Mouse (Mus musculus): ENCODE results near the gene Luc7l3. TPM values are rescaled to one million over a fixed set of nuclear protein-coding genes. Genes with fewer than 3 reads are reported as not detected.

Gene Luc7l3
- polyA plus RNA-seq, 1 experiment from 2014 or later, result 152 TPM

GRCm38 (mm10) chr11:94242760-94243421, 78.9 kb downstream of the Luc7l3 start:
- Histone ChIP-seq H3K4me1 (peaks cover 30% of the 10 kb centered on the region), H3K4me2 (replicated peaks) (peak overlapping the region; percentile 61), H3K27ac (0 out of 2 replicates have a peak overlapping the region, but pooled peaks have one; percentile 20), H3K36me3 (no peaks in the 10 kb centered on the region), H3K9ac (peak overlapping the region; percentile 38), H3K27me3 (replicated peaks) (0 out of 2 replicates have a peak, but pooled peaks cover 4% of the 10 kb centered on the region), H3K4me3 (peak overlapping the region; percentile 9; the same call in 1 of the 2 replicates), H3K9me3 (no peaks in the 10 kb centered on the region)
- WGBS, result 3% methylated on average over 29 of the region's 29 CpGs
- ATAC-seq (ENCODE audit: low FRiP score, low read depth), result peak; percentile 63

- H3K9me3 ChIP-seq, result no peaks in the 10 kb centered on the region
- no peaks in the 10 kb centered on the region for H3K36me3 ChIP-seq
- peaks cover 19% of the 10 kb centered on the region for H3K4me1 ChIP-seq
- H3K27ac ChIP-seq, result no peak overlapping the region
- no peak overlapping the region for H3K4me2 ChIP-seq (replicated peaks)
- H3K9ac ChIP-seq, result 0 out of 2 replicates have a peak overlapping the region, but pooled peaks have one; percentile 17
- ATAC-seq (ENCODE audit: low FRiP score, low read depth), result no peak
- H3K4me3 ChIP-seq, result no peak overlapping the region
- 54% methylated on average over 9 of the region's 9 CpGs for WGBS
- H3K27me3 ChIP-seq (replicated peaks), result 0 out of 2 replicates have a peak, but pooled peaks cover under 1% of the 10 kb centered on the region
Measured at GRCm38 (mm10) chr11:94239706-94240105, 82.1 kb downstream of the Luc7l3 start.

- no peak overlapping the region for H3K4me2 ChIP-seq (replicated peaks)
- H3K9me3 ChIP-seq, result no peaks in the 10 kb centered on the region
- peaks cover 19% of the 10 kb centered on the region for H3K4me1 ChIP-seq
- H3K27me3 ChIP-seq (replicated peaks), result no peaks in the 10 kb centered on the region
- H3K4me3 ChIP-seq, result no peak overlapping the region
- H3K36me3 ChIP-seq, result no peaks in the 10 kb centered on the region
- no peak for ATAC-seq (ENCODE audit: low FRiP score, low read depth)
- H3K27ac ChIP-seq, result no peak overlapping the region
- no peak overlapping the region for H3K9ac ChIP-seq
- WGBS, result 91% methylated on average over 8 of the region's 8 CpGs
Measured at GRCm38 (mm10) chr11:94238786-94239185, 83.0 kb downstream of the Luc7l3 start.

Other genes with a start within 250 kb of the Luc7l3 start
- 41.7 and 43.3 TPM in 2 replicates for gene Tob1, start 110.5 kb downstream of the Luc7l3 start, polyA plus RNA-seq (2016; fragmentation: Nextera tagmentation; extraction: Ambion mirVana)
- gene Wfikkn2, start 76.0 kb downstream of the Luc7l3 start, polyA plus RNA-seq (2016; fragmentation: Nextera tagmentation; extraction: Ambion mirVana), result 3.3 and 3.7 TPM in 2 replicates
- not detected in 2 replicates for gene Gm21885, start 40.1 kb downstream of the Luc7l3 start, polyA plus RNA-seq (2016; fragmentation: Nextera tagmentation; extraction: Ambion mirVana)
- 31.0 and 36.2 TPM in 2 replicates for gene Ankrd40, start 6.0 kb upstream of the Luc7l3 start, polyA plus RNA-seq (2016; fragmentation: Nextera tagmentation; extraction: Ambion mirVana)
- 0.52 and 1.0 TPM in 2 replicates for gene Abcc3, start 71.0 kb upstream of the Luc7l3 start, polyA plus RNA-seq (2016; fragmentation: Nextera tagmentation; extraction: Ambion mirVana)
- 10.3 and 12.0 TPM in 2 replicates for gene Cacna1g, start 152.2 kb upstream of the Luc7l3 start, polyA plus RNA-seq (2016; fragmentation: Nextera tagmentation; extraction: Ambion mirVana)
- 0.19 TPM in 1 of 2 replicates, not detected in the other for gene Spata20, start 164.2 kb upstream of the Luc7l3 start, polyA plus RNA-seq (2016; fragmentation: Nextera tagmentation; extraction: Ambion mirVana)
- 0.43 and 0.62 TPM in 2 replicates for gene Epn3, start 178.0 kb upstream of the Luc7l3 start, polyA plus RNA-seq (2016; fragmentation: Nextera tagmentation; extraction: Ambion mirVana)
- gene Mycbpap, start 199.8 kb upstream of the Luc7l3 start, polyA plus RNA-seq (2016; fragmentation: Nextera tagmentation; extraction: Ambion mirVana), result 1.8 and 2.5 TPM in 2 replicates
- 3.8 and 4.1 TPM in 2 replicates for gene Rsad1, start 227.3 kb upstream of the Luc7l3 start, polyA plus RNA-seq (2016; fragmentation: Nextera tagmentation; extraction: Ambion mirVana)
- gene Chad, start 243.1 kb upstream of the Luc7l3 start, polyA plus RNA-seq (2016; fragmentation: Nextera tagmentation; extraction: Ambion mirVana), result 1.3 and 1.5 TPM in 2 replicates